In the genomic region with DNA sequence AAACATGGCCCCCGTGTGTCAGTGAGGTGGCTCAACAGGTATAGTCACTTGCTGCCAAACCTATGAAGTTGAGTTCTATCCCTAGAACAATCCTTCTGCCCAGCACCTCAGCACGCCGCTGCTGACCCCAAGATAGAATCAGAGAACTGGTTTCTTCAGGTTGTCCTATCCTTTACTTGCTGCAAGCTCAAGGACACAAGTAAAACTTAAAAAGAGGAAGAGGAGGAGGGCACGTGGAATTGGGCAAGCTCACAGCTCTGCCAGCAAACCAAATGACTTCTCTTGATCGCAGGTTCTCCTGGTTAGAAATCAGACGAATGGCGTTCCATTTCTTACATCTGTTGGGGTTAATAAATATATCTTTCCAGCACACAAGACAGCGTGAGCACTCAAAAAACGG, we compare ENCODE assay signal across 8 mouse cellular contexts. TPM values are rescaled to one million over a fixed set of nuclear protein-coding genes. Genes with fewer than 3 reads are reported as not detected.
DNase-seq lines count a peak whose midpoint lies in the region; ATAC-seq and TF ChIP-seq lines count a peak whose summit lies in the region.

No protein-coding gene starts in this region.

- ATAC-seq in heart, embryonic 11.5 days (replicated peaks; ENCODE audit: insufficient number of reproducible peaks, low FRiP score, low TSS enrichment) = no peak
- no peak for ATAC-seq in midbrain, embryonic 13.5 days
- no peak for ATAC-seq in midbrain, embryonic 11.5 days (ENCODE audit: low FRiP score)
- ATAC-seq in intestine, postnatal 0 days = no peak
- no peak for ATAC-seq in stomach, embryonic 15.5 days (ENCODE audit: insufficient read depth, low FRiP score, low read depth)
- no peak for ATAC-seq in megakaryocyte-erythroid progenitor cell, adult 5-6 weeks (replicated peaks; ENCODE audit: low FRiP score, low TSS enrichment, poor library complexity, severe bottlenecking)

- DNase-seq in heart, adult 9 months (ENCODE audit: low spot score in 2 of 2) = no peak
- DNase-seq in midbrain, embryonic 11.5 days (ENCODE audit: low spot score, missing footprints) = no peak
- no peak for DNase-seq in left cerebral cortex, postnatal 14 days (ENCODE audit: low spot score in 2 of 2)

- H3K27ac ChIP-seq in heart, embryonic 11.5 days (ENCODE audit: low read depth, low read length) = 0 out of 2 replicates have a peak overlapping the region, but pooled peaks have one; percentile 95
- no peak overlapping the region for H3K27ac ChIP-seq in midbrain, embryonic 13.5 days
- H3K27ac ChIP-seq in midbrain, embryonic 11.5 days (ENCODE audit: low read depth, low read length) = no peak overlapping the region
- no peak overlapping the region for H3K27ac ChIP-seq in intestine, postnatal 0 days (ENCODE audit: low read depth, low read length)
- H3K27ac ChIP-seq in stomach, embryonic 15.5 days = peak overlapping the region; percentile 95; the same call in 1 of the 2 replicates

- no peak overlapping the region for H3K9ac ChIP-seq in heart, embryonic 11.5 days (ENCODE audit: low read depth, low read length)
- no peak overlapping the region for H3K9ac ChIP-seq in midbrain, embryonic 13.5 days (replicated peaks)
- no peak overlapping the region for H3K9ac ChIP-seq in midbrain, embryonic 11.5 days (ENCODE audit: low read length)
- H3K9ac ChIP-seq in intestine, postnatal 0 days (ENCODE audit: low read depth, low read length) = no peak overlapping the region
- no peak overlapping the region for H3K9ac ChIP-seq in stomach, embryonic 15.5 days

- intact Hi-C loops in left cerebral cortex, postnatal 14 days (cut with DNase I) = no loop called here

- 87% methylated on average over 9 of the region's 9 CpGs for WGBS in heart, embryonic 11.5 days (ENCODE audit: insufficient replicate concordance)
- WGBS in midbrain, embryonic 13.5 days = 90% methylated on average over 9 of the region's 9 CpGs
- WGBS in midbrain, embryonic 11.5 days = 90% methylated on average over 9 of the region's 9 CpGs
- WGBS in intestine, postnatal 0 days = 85% methylated on average over 9 of the region's 9 CpGs
- WGBS in stomach, embryonic 15.5 days = 83% methylated on average over 9 of the region's 9 CpGs

- H3K4me2 ChIP-seq in heart, embryonic 11.5 days = peak overlapping the region; percentile 84
- no peak overlapping the region for H3K4me2 ChIP-seq in midbrain, embryonic 13.5 days (replicated peaks)
- H3K4me2 ChIP-seq in midbrain, embryonic 11.5 days = no peak overlapping the region; the same call in 1 of the 2 replicates
- H3K4me2 ChIP-seq in intestine, postnatal 0 days (replicated peaks; ENCODE audit: low read depth) = peak overlapping the region; percentile 99; the same call in 1 of the 2 replicates
- peak overlapping the region; percentile 91 for H3K4me2 ChIP-seq in stomach, embryonic 15.5 days

- no peak for TF ChIP-seq CTCF in intestine, postnatal 0 days (IDR thresholded peaks at IDR 0.05; ENCODE audit: low read depth)

- no peaks in the 10 kb centered on the region for H3K36me3 ChIP-seq in heart, embryonic 11.5 days (ENCODE audit: control insufficient read depth, insufficient read depth, low read length)
- no peaks in the 10 kb centered on the region for H3K36me3 ChIP-seq in midbrain, embryonic 13.5 days
- H3K36me3 ChIP-seq in midbrain, embryonic 11.5 days (ENCODE audit: control insufficient read depth, insufficient read depth, low read length) = no peaks in the 10 kb centered on the region
- H3K36me3 ChIP-seq in intestine, postnatal 0 days (ENCODE audit: control insufficient read depth, insufficient read depth) = no peaks in the 10 kb centered on the region
- no peaks in the 10 kb centered on the region for H3K36me3 ChIP-seq in stomach, embryonic 15.5 days

- peaks cover 9% of the 10 kb centered on the region; the same call in 1 of the 2 replicates for H3K4me1 ChIP-seq in heart, embryonic 11.5 days (ENCODE audit: control insufficient read depth, insufficient read depth, low read length)
- H3K4me1 ChIP-seq in midbrain, embryonic 13.5 days (replicated peaks) = peaks cover 9% of the 10 kb centered on the region
- peaks cover 2% of the 10 kb centered on the region; the same call in 1 of the 2 replicates for H3K4me1 ChIP-seq in midbrain, embryonic 11.5 days (ENCODE audit: control insufficient read depth, insufficient read depth, low read length)
- no peaks in the 10 kb centered on the region; the same call in 1 of the 2 replicates for H3K4me1 ChIP-seq in intestine, postnatal 0 days (replicated peaks; ENCODE audit: control insufficient read depth, insufficient read depth, low read length)
- H3K4me1 ChIP-seq in stomach, embryonic 15.5 days = peaks cover 3% of the 10 kb centered on the region; the same call in 1 of the 2 replicates

- H3K9me3 ChIP-seq in heart, embryonic 11.5 days (replicated peaks; ENCODE audit: control insufficient read depth, low read length) = no peaks in the 10 kb centered on the region
- H3K9me3 ChIP-seq in midbrain, embryonic 13.5 days = no peaks in the 10 kb centered on the region
- H3K9me3 ChIP-seq in midbrain, embryonic 11.5 days (ENCODE audit: control insufficient read depth, low read length) = no peaks in the 10 kb centered on the region
- no peaks in the 10 kb centered on the region for H3K9me3 ChIP-seq in intestine, postnatal 0 days (ENCODE audit: control insufficient read depth)
- H3K9me3 ChIP-seq in stomach, embryonic 15.5 days = no peaks in the 10 kb centered on the region

- no peak overlapping the region for H3K4me3 ChIP-seq in heart, embryonic 11.5 days (ENCODE audit: low read depth, low read length)
- 0 out of 2 replicates have a peak overlapping the region, but pooled peaks have one; percentile 72 for H3K4me3 ChIP-seq in midbrain, embryonic 13.5 days (replicated peaks)
- no peak overlapping the region for H3K4me3 ChIP-seq in midbrain, embryonic 11.5 days (ENCODE audit: low read depth, low read length)
- no peak overlapping the region for H3K4me3 ChIP-seq in intestine, postnatal 0 days (ENCODE audit: low read depth, low read length)
- H3K4me3 ChIP-seq in stomach, embryonic 15.5 days (replicated peaks) = no peak overlapping the region; the same call in 1 of the 2 replicates

- no peaks in the 10 kb centered on the region for H3K27me3 ChIP-seq in heart, embryonic 11.5 days (ENCODE audit: control insufficient read depth, insufficient read depth, low read length)
- H3K27me3 ChIP-seq in midbrain, embryonic 13.5 days = no peaks in the 10 kb centered on the region
- H3K27me3 ChIP-seq in midbrain, embryonic 11.5 days (ENCODE audit: control insufficient read depth, insufficient read depth, low read length) = no peaks in the 10 kb centered on the region
- no peaks in the 10 kb centered on the region for H3K27me3 ChIP-seq in intestine, postnatal 0 days (replicated peaks; ENCODE audit: control insufficient read depth, insufficient read depth, low read length)
- H3K27me3 ChIP-seq in stomach, embryonic 15.5 days (replicated peaks) = no peaks in the 10 kb centered on the region

RNA-seq across cellular contexts. Expression of a gene that starts 0.7 kb away (rescaled TPM):
- polyA plus RNA-seq in heart, embryonic 11.5 days (2014; fragmentation: Nextera tagmentation; extraction: Ambion mirVana) = 17.8 and 18.0 TPM in 2 replicates
- polyA plus RNA-seq in midbrain, embryonic 13.5 days (2015; fragmentation: Nextera tagmentation; extraction: Ambion mirVana) = 4.6 and 6.6 TPM in 2 replicates
- 15.1 and 15.4 TPM in 2 replicates for polyA plus RNA-seq in midbrain, embryonic 11.5 days (2014; fragmentation: Nextera tagmentation; extraction: Ambion mirVana)
- polyA plus RNA-seq in intestine, postnatal 0 days (2015; fragmentation: Nextera tagmentation; extraction: Ambion mirVana) = 5.3 and 5.6 TPM in 2 replicates
- polyA plus RNA-seq in stomach, embryonic 15.5 days (2015; fragmentation: Nextera tagmentation; extraction: Ambion mirVana) = 14.6 and 17.1 TPM in 2 replicates
- total RNA-seq in megakaryocyte-erythroid progenitor cell, adult 5-6 weeks (2014; fragmentation: Nextera tagmentation) = 61.1 and 72.8 TPM in 2 replicates
- total RNA-seq in megakaryocyte-erythroid progenitor cell, adult 5-6 weeks (2017) = 148 and 156 TPM in 2 replicates
- 10 to 100 TPM; 14.7 to 18.1 TPM for total RNA-seq in left cerebral cortex, postnatal 14 days (2021)

Comparison
In these comparisons a context has a peak if more than half of its experiments do, and no peak if none do; other contexts are left out.
1. H3K27ac ChIP-seq: peak in heart, embryonic 11.5 days (single experiment) and stomach, embryonic 15.5 days (single experiment); none in midbrain, embryonic 13.5 days (single experiment), midbrain, embryonic 11.5 days (single experiment) and intestine, postnatal 0 days (single experiment).
2. H3K4me2 ChIP-seq: peak in heart, embryonic 11.5 days (single experiment), intestine, postnatal 0 days (single experiment) and stomach, embryonic 15.5 days (single experiment); none in midbrain, embryonic 13.5 days (single experiment) and midbrain, embryonic 11.5 days (single experiment).